Mouse (Mus musculus) ES-Bruce4 (cell line): Measurements from ENCODE around the gene Stk39. TPM values are rescaled to one million over a fixed set of nuclear protein-coding genes. Genes with fewer than 3 reads are reported as not detected.

Experiments used
- H3K27ac ChIP-seq: 2 replicates; pipeline ENCODE4 v1.5.1; 2012; ENCODE audit warnings: low read length, inconsistent platforms; ENCODE audit not compliant: insufficient read depth
- H3K27me3 ChIP-seq: 2 replicates; pipeline ENCODE4 v1.6.1; 2012; ENCODE audit warnings: mild to moderate bottlenecking, low read length, inconsistent platforms; ENCODE audit not compliant: control insufficient read depth, poor library complexity, insufficient read depth, severe bottlenecking
- H3K36me3 ChIP-seq: 2 replicates; pipeline ENCODE4 v1.6.1; 2012; ENCODE audit warnings: inconsistent platforms, mild to moderate bottlenecking, low read length, moderate library complexity; ENCODE audit not compliant: control insufficient read depth, poor library complexity, insufficient read depth, severe bottlenecking
- H3K4me1 ChIP-seq: one replicate; pipeline ENCODE4 v1.8.1; 2011; ENCODE audit warnings: low read length; ENCODE audit not compliant: control insufficient read depth, insufficient read depth
- H3K4me3 ChIP-seq: 2 replicates; pipeline ENCODE4 v1.5.1; 2011; ENCODE audit warnings: low read depth, mild to moderate bottlenecking, low read length
- H3K9ac ChIP-seq: 2 replicates; pipeline ENCODE4 v1.6.1; 2012; ENCODE audit warnings: low read depth, mild to moderate bottlenecking, inconsistent platforms; ENCODE audit not compliant: poor library complexity, severe bottlenecking
- H3K9me3 ChIP-seq: replicated peaks from 2 replicates; pipeline ENCODE4 v1.6.1; 2012; ENCODE audit warnings: mild to moderate bottlenecking, low read length, inconsistent platforms; ENCODE audit not compliant: control insufficient read depth, poor library complexity, insufficient read depth, severe bottlenecking
- CTCF ChIP-seq: IDR thresholded peaks from one replicate; pipeline ENCODE4 v1.8.1; 2011; ENCODE audit warnings: low read depth, low read length
- EP300 ChIP-seq: IDR thresholded peaks from 2 replicates; pipeline ENCODE4 v1.6.1; 2011; ENCODE audit warnings: low read depth, low read length; ENCODE audit not compliant: insufficient read depth
- POLR2A ChIP-seq: IDR thresholded peaks from one replicate; pipeline ENCODE4 v1.8.1; 2011; ENCODE audit warnings: low read length; ENCODE audit not compliant: insufficient read depth
- polyA plus RNA-seq: library from polyadenylated mRNA; stranded (reverse); fragments of >200 nt; gene quantifications from 2 replicates; pipeline ENCODE4 v1.2.4, GENCODE M21; 2011; ENCODE audit warnings: low read depth; ENCODE audit not compliant: missing spikeins, insufficient read depth, insufficient read length

Gene Stk39
- polyA plus RNA-seq, 1 experiment: 7.6 TPM

GRCm38 (mm10) chr2:68469491-68469890 lies 2.6 kb downstream of the Stk39 start:
- Histone ChIP-seq H3K9me3 (no peaks in the 10 kb centered on the region), H3K4me1 (no peaks in the 10 kb centered on the region), H3K27me3 (peaks cover 8% of the 10 kb centered on the region), H3K4me3 (no peak overlapping the region), H3K9ac (no peak overlapping the region), H3K27ac (no peak overlapping the region), H3K36me3 (no peaks in the 10 kb centered on the region)
- TF ChIP-seq CTCF: no peak
- no peak for TF ChIP-seq POLR2A
- no peak for TF ChIP-seq EP300

- no peak for TF ChIP-seq EP300
- TF ChIP-seq CTCF: no peak
- TF ChIP-seq POLR2A: no peak
- no peaks in the 10 kb centered on the region for H3K4me1 ChIP-seq
- no peak overlapping the region for H3K9ac ChIP-seq
These were observed 3.4 kb downstream of the Stk39 start for GRCm38 (mm10) chr2:68468698-68469097.

GRCm38 (mm10) chr2:68468259-68468658 lies 3.8 kb downstream of the Stk39 start:
- H3K4me1 ChIP-seq: no peaks in the 10 kb centered on the region

More at GRCm38 (mm10) chr2:68468698-68469097, 3.4 kb downstream of the Stk39 start:
- H3K27me3 ChIP-seq: peaks cover 8% of the 10 kb centered on the region
- H3K4me3 ChIP-seq: no peak overlapping the region
- no peaks in the 10 kb centered on the region for H3K36me3 ChIP-seq
- H3K27ac ChIP-seq: no peak overlapping the region
- no peaks in the 10 kb centered on the region for H3K9me3 ChIP-seq

GRCm38 (mm10) chr2:68467085-68467978 lies 4.7 kb downstream of the Stk39 start:
- Histone ChIP-seq H3K27me3 (peaks cover 8% of the 10 kb centered on the region), H3K9ac (no peak overlapping the region), H3K4me3 (no peak overlapping the region), H3K27ac (no peak overlapping the region), H3K4me1 (no peaks in the 10 kb centered on the region), H3K9me3 (no peaks in the 10 kb centered on the region), H3K36me3 (no peaks in the 10 kb centered on the region)
- TF ChIP-seq EP300 (no peak), CTCF (no peak), POLR2A (no peak)

More at GRCm38 (mm10) chr2:68468259-68468658, 3.8 kb downstream of the Stk39 start:
- H3K9ac ChIP-seq: no peak overlapping the region
- H3K36me3 ChIP-seq: no peaks in the 10 kb centered on the region
- TF ChIP-seq CTCF (no peak), EP300 (no peak), POLR2A (no peak)
- H3K27ac ChIP-seq: no peak overlapping the region
- no peak overlapping the region for H3K4me3 ChIP-seq
- peaks cover 8% of the 10 kb centered on the region for H3K27me3 ChIP-seq
- H3K9me3 ChIP-seq: no peaks in the 10 kb centered on the region

- no peaks in the 10 kb centered on the region for H3K4me1 ChIP-seq
- no peak overlapping the region for H3K27ac ChIP-seq
- H3K27me3 ChIP-seq: peaks cover 5% of the 10 kb centered on the region
- H3K9ac ChIP-seq: no peak overlapping the region
- H3K4me3 ChIP-seq: no peak overlapping the region
- H3K36me3 ChIP-seq: no peaks in the 10 kb centered on the region
- TF ChIP-seq EP300: no peak
- TF ChIP-seq CTCF: no peak
- TF ChIP-seq POLR2A: no peak
- H3K9me3 ChIP-seq: no peaks in the 10 kb centered on the region
These were observed 5.7 kb downstream of the Stk39 start for GRCm38 (mm10) chr2:68466124-68467070.
